Mouse (Mus musculus) thymus, adult 2 months (tissue): ENCODE measurements around the gene Gstp1.

Experiments
- CTCF ChIP-seq: fragments of 200-500 bp; IDR thresholded peaks from 2 replicates; pipeline ENCODE4 v1.5.1; 2012; ENCODE audit warnings: mild to moderate bottlenecking, control low read depth, low read length, moderate library complexity, borderline replicate concordance; ENCODE audit not compliant: control insufficient read depth, poor library complexity, insufficient read depth; ENCODE audit errors: extremely low read depth
- POLR2A ChIP-seq: fragments of 200-500 bp; IDR thresholded peaks from 2 replicates; pipeline ENCODE4 v1.6.1; 2012; ENCODE audit warnings: mild to moderate bottlenecking, low read length, control low read depth, moderate library complexity; ENCODE audit not compliant: control insufficient read depth, poor library complexity, insufficient read depth; ENCODE audit errors: extremely low read depth

GRCm38 (mm10) chr19:4058581-4058980, 20.8 kb upstream of the Gstp1 start:
- TF ChIP-seq CTCF, result no peak
- TF ChIP-seq POLR2A, result no peak
